Mouse (Mus musculus) kidney, adult 2 months (tissue): ENCODE measurements at regions not wholly inside any gene's neighbourhood (a gene's known extent, or its start where the extent isn't known, plus 50 kb on each side); places are given as distances from the start of the nearest gene placed in this dataset.

Experiments used
- DNase-seq: peaks from one replicate; pipeline ENCODE4 v3.0.0; 2021
- H3K27ac ChIP-seq: fragments of 200-500 bp; 2 replicates; pipeline ENCODE4 v1.5.1; 2012; ENCODE audit warnings: low read depth, low read length, control low read depth, inconsistent platforms; ENCODE audit not compliant: insufficient read depth
- H3K27me3 ChIP-seq: fragments of 200-500 bp; replicated peaks from 2 replicates; pipeline ENCODE4 v1.6.1; 2012; ENCODE audit warnings: mild to moderate bottlenecking, moderate library complexity, low read length, inconsistent platforms; ENCODE audit not compliant: control insufficient read depth, insufficient read depth
- H3K36me3 ChIP-seq: fragments of 200-500 bp; 2 replicates; pipeline ENCODE4 v1.6.1; 2012; ENCODE audit warnings: mild to moderate bottlenecking, moderate library complexity, low read length, inconsistent platforms; ENCODE audit not compliant: control insufficient read depth, insufficient read depth
- H3K4me1 ChIP-seq: fragments of 200-500 bp; 2 replicates; pipeline ENCODE4 v1.6.1; 2011; ENCODE audit warnings: low read length; ENCODE audit not compliant: control insufficient read depth, insufficient read depth
- H3K4me3 ChIP-seq: fragments of 200-500 bp; 2 replicates; pipeline ENCODE4 v1.5.1; 2011; ENCODE audit warnings: mild to moderate bottlenecking, low read depth, low read length, control low read depth; ENCODE audit not compliant: insufficient read depth
- CTCF ChIP-seq: fragments of 200-500 bp; conservative IDR thresholded peaks from 2 replicates; pipeline ENCODE4 v1.5.1; 2011; ENCODE audit warnings: low read depth, mild to moderate bottlenecking, control low read depth, low read length, moderate library complexity, mixed read lengths; ENCODE audit not compliant: insufficient read depth, insufficient read length
- POLR2A ChIP-seq: fragments of 200-500 bp; IDR thresholded peaks from one replicate; pipeline ENCODE4 v1.6.1; 2011; ENCODE audit warnings: low read depth, low read length, control low read depth
- WGBS: fragments of 180-500 bp; shearing (Covaris S2); methylation state at CpG from one replicate; pipeline ENCODE4 v1.1.7; 2018; 5-methylcytosine and 5-hydroxymethylcytosine counted together

- DNase-seq, result no peak
- 80% methylated on average over 11 of the region's 11 CpGs for WGBS
- H3K36me3 ChIP-seq, result no peaks in the 10 kb centered on the region
- H3K27ac ChIP-seq, result no peak overlapping the region
- TF ChIP-seq POLR2A, result no peak
- no peak for TF ChIP-seq CTCF
- H3K4me1 ChIP-seq, result no peaks in the 10 kb centered on the region
- H3K27me3 ChIP-seq, result no peaks in the 10 kb centered on the region
- no peak overlapping the region for H3K4me3 ChIP-seq
Measured at GRCm38 (mm10) chr12:70706806-70707628, 118.3 kb upstream of the Frmd6 start.

- peak; percentile 15 for DNase-seq
- no peak overlapping the region for H3K4me3 ChIP-seq
- H3K36me3 ChIP-seq, result no peaks in the 10 kb centered on the region
- TF ChIP-seq CTCF, result no peak
- no peak for TF ChIP-seq POLR2A
- H3K4me1 ChIP-seq, result no peaks in the 10 kb centered on the region
- no peaks in the 10 kb centered on the region for H3K27me3 ChIP-seq
- no peak overlapping the region for H3K27ac ChIP-seq
- 67% methylated on average over 6 of the region's 6 CpGs for WGBS
Measured at GRCm38 (mm10) chr12:70707629-70708289, 117.6 kb upstream of the Frmd6 start.

GRCm38 (mm10) chr12:70708290-70708668 lies 117.0 kb upstream of the Frmd6 start:
- Histone ChIP-seq H3K27me3 (no peaks in the 10 kb centered on the region), H3K4me1 (no peaks in the 10 kb centered on the region), H3K36me3 (no peaks in the 10 kb centered on the region), H3K4me3 (no peak overlapping the region), H3K27ac (no peak overlapping the region)
- TF ChIP-seq POLR2A (no peak), CTCF (no peak)
- WGBS, result 93% methylated on average over 5 of the region's 5 CpGs
- DNase-seq, result no peak

GRCm38 (mm10) chr12:70710311-70710710 lies 115.0 kb upstream of the Frmd6 start:
- H3K27ac ChIP-seq, result no peak overlapping the region
- no peak for DNase-seq
- no peak for TF ChIP-seq CTCF
- TF ChIP-seq POLR2A, result no peak
- WGBS, result 81% methylated on average over 7 of the region's 7 CpGs
- H3K4me1 ChIP-seq, result no peaks in the 10 kb centered on the region
- H3K27me3 ChIP-seq, result no peaks in the 10 kb centered on the region
- H3K4me3 ChIP-seq, result no peak overlapping the region
- H3K36me3 ChIP-seq, result no peaks in the 10 kb centered on the region

GRCm38 (mm10) chr12:70711030-70711429 lies 114.3 kb upstream of the Frmd6 start:
- H3K36me3 ChIP-seq, result no peaks in the 10 kb centered on the region
- no peaks in the 10 kb centered on the region for H3K4me1 ChIP-seq
- no peak for DNase-seq
- H3K4me3 ChIP-seq, result no peak overlapping the region
- no peaks in the 10 kb centered on the region for H3K27me3 ChIP-seq
- no peak overlapping the region for H3K27ac ChIP-seq
- TF ChIP-seq CTCF (no peak), POLR2A (no peak)
- 69% methylated on average over 5 of the region's 5 CpGs for WGBS

- TF ChIP-seq POLR2A (no peak), CTCF (no peak)
- Histone ChIP-seq H3K27me3 (no peaks in the 10 kb centered on the region), H3K4me3 (no peak overlapping the region), H3K27ac (peak overlapping the region; percentile 47; the same call in 1 of the 2 replicates), H3K4me1 (no peaks in the 10 kb centered on the region), H3K36me3 (no peaks in the 10 kb centered on the region)
- peak; percentile 18 for DNase-seq
- 22% methylated on average over 5 of the region's 5 CpGs for WGBS
Measured at GRCm38 (mm10) chr12:70712322-70713024, 112.8 kb upstream of the Frmd6 start.
